Mouse (Mus musculus): ENCODE measurements around the gene Camta1. TPM values are rescaled to one million over a fixed set of nuclear protein-coding genes. Genes with fewer than 3 reads are reported as not detected.

Gene Camta1
- polyA plus RNA-seq, 1 experiment: 26.3 TPM

DNA sequence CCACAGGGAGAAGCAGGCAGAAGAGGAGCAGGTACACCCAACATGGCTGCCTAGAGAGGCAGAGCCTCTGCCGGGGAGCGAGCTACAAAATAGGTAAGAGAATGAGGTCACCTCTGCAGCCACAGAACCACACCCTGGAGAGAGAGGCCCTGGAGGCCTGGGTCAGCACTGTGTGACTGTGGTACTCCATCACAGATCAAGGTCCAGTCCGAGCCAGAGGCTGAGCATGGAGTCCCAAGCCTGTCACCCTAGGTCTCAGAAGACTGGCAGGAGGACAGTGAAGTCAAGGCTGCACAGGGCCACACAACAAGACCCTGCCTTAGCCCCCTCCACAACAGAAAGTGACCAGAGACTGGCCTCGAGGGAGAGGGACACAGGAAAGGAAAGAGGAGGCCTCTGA is 294.6 kb downstream of the Camta1 start:
- no peak overlapping the region for H3K27ac ChIP-seq (ENCODE audit: insufficient read depth, low read depth, low read length)
- no peaks in the 10 kb centered on the region for H3K4me1 ChIP-seq (ENCODE audit: control insufficient read depth, insufficient read depth, low read length)
- TF ChIP-seq POLR2A (IDR thresholded peaks at IDR 0.05; ENCODE audit: borderline replicate concordance, low read depth, low read length): no peak
- no peak for TF ChIP-seq CTCF (IDR thresholded peaks at IDR 0.05; ENCODE audit: low read depth, low read length)
- no peak overlapping the region for H3K4me3 ChIP-seq (ENCODE audit: insufficient read depth, low read length)

DNA sequence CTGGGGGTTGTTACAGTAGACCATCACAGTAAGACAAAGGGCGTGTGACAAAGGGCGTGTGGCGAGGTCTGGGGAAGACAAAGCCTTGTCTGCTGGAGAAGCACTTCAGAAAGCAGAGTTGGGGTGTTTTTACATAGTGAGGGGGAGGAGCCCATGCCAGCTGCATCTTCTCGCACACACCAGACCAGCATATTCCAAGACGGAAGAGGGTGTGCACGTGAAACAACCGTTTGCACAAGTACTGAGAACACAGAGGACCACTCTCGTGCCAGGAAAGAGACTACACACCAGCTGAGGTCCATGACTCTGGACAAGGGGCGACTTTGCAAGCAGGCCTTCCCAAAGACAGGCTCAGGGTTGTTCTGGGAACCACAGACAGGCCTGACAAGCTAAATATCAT is 306.2 kb downstream of the Camta1 start:
- Histone ChIP-seq H3K4me1 (ENCODE audit: control insufficient read depth, insufficient read depth, low read length) (no peaks in the 10 kb centered on the region), H3K27ac (ENCODE audit: insufficient read depth, low read depth, low read length) (no peak overlapping the region), H3K4me3 (ENCODE audit: insufficient read depth, low read length) (no peak overlapping the region)
- TF ChIP-seq POLR2A (IDR thresholded peaks at IDR 0.05; ENCODE audit: borderline replicate concordance, low read depth, low read length) (no peak), CTCF (IDR thresholded peaks at IDR 0.05; ENCODE audit: low read depth, low read length) (no peak)

DNA sequence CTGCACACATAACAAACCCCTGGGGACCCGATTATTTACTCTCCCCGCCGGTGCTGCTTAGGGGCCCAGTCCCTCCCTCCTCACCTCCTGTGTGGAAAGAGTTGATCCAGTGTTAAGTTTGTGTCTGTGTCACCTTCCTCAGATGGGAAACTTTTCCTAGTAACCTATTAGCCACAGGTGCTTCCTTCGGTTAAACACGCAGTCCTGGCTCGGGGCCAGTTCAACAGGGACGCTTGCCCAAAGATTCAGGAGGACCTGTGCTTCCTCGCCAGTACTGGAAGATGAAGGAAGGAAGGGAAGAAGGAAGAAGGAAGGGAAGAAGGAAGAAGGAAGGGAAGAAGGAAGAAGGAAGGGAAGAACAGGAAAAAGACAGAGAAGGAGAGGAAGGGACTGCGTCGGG is 312.2 kb downstream of the Camta1 start:
- no peak for TF ChIP-seq CTCF (IDR thresholded peaks at IDR 0.05; ENCODE audit: low read depth, low read length)
- TF ChIP-seq POLR2A (IDR thresholded peaks at IDR 0.05; ENCODE audit: borderline replicate concordance, low read depth, low read length): no peak
- H3K4me3 ChIP-seq (ENCODE audit: insufficient read depth, low read length): no peak overlapping the region

DNA sequence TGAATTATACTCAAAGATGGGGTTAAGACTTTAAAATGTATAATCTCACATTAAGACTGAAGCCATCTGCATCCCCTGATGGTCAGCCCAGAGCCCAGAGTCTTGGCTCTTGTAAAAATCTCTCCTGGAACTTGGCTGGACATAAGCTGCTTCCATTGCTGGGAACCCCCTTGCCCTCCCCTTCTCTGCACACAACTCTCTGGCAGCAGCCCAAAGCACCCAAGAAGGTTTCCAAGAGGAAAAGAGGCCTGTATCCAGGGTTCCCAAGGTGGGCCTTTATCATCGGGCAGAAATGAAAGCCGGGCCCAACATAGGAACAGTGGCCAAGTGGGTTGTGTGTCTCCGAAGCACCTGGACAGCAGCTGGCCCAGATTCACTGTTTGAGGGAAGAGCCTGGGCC is 316.2 kb downstream of the Camta1 start:
- TF ChIP-seq POLR2A (IDR thresholded peaks at IDR 0.05; ENCODE audit: borderline replicate concordance, low read depth, low read length) (no peak), CTCF (IDR thresholded peaks at IDR 0.05; ENCODE audit: low read depth, low read length) (no peak)
- no peak overlapping the region for H3K27ac ChIP-seq (ENCODE audit: insufficient read depth, low read depth, low read length)
- no peak overlapping the region for H3K4me3 ChIP-seq (ENCODE audit: insufficient read depth, low read length)
- H3K4me1 ChIP-seq (ENCODE audit: control insufficient read depth, insufficient read depth, low read length): no peaks in the 10 kb centered on the region

More for the DNA sequence above, 312.2 kb downstream of the Camta1 start:
- Histone ChIP-seq H3K27ac (ENCODE audit: insufficient read depth, low read depth, low read length) (no peak overlapping the region), H3K4me1 (ENCODE audit: control insufficient read depth, insufficient read depth, low read length) (no peaks in the 10 kb centered on the region)

DNA sequence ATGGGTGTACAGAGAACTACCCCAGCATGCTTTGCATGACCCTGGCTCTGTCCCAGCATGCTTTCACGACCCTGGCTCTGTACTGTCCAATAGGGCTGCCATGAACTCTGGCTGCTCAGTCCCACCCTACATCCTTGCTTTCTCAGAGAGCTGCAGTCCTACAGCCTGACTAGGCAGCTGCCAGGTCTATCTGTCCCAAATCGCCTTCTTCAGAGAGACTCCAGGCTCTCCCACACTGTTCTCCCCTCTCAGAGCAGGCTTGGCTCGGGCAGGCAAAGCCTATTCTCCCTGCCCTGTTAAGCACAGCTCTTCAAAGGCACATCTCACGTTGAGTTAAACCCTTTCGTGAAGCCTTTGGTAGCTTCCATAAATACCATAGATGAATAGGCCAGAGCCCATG is 317.5 kb downstream of the Camta1 start:
- H3K4me3 ChIP-seq (ENCODE audit: insufficient read depth, low read length): no peak overlapping the region
- no peaks in the 10 kb centered on the region for H3K4me1 ChIP-seq (ENCODE audit: control insufficient read depth, insufficient read depth, low read length)
- no peak overlapping the region for H3K27ac ChIP-seq (ENCODE audit: insufficient read depth, low read depth, low read length)
- no peak for TF ChIP-seq POLR2A (IDR thresholded peaks at IDR 0.05; ENCODE audit: borderline replicate concordance, low read depth, low read length)
- TF ChIP-seq CTCF (IDR thresholded peaks at IDR 0.05; ENCODE audit: low read depth, low read length): no peak

DNA sequence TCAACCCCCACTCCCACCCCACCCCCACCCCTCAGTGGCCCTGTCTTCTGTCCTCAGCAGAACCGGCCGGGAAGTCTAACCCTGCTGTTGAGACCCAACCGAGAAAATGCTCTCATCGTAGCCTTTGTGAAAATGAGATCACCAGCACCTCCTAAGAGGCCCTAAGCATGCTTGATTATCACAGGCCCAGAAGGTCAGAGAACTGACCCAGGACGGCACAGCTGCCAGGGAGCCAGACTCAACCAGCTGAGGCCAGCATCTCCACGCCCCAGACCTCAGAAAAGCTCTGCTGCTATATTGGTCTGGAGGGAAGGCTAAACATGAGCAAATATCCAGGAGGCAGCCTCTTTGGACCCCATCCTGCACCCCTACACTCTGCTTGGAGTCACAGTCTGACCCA is 321.1 kb downstream of the Camta1 start:
- Histone ChIP-seq H3K4me1 (ENCODE audit: control insufficient read depth, insufficient read depth, low read length) (no peaks in the 10 kb centered on the region), H3K4me3 (ENCODE audit: insufficient read depth, low read length) (no peak overlapping the region), H3K27ac (ENCODE audit: insufficient read depth, low read depth, low read length) (no peak overlapping the region)
- TF ChIP-seq POLR2A (IDR thresholded peaks at IDR 0.05; ENCODE audit: borderline replicate concordance, low read depth, low read length) (no peak), CTCF (IDR thresholded peaks at IDR 0.05; ENCODE audit: low read depth, low read length) (no peak)

DNA sequence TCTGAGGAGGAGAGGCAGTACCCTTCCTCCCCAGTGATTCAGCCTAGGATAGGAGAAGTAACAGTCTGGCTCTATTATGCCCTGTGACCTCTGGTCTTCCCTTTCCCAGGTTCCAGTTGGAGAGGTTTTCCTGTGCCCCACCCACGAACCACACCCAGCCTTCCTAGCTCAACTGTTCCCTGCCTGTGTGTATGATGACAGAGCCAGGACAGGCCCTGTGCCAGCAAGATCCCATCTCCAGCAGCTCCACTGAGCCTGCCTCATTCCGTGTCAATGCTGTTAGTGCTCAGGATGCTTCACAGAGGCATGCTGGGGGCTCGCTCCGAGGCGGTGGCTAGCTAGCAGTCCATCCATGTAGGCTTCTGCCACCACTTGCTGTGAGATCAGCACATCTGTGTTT is 321.8 kb downstream of the Camta1 start:
- Histone ChIP-seq H3K4me1 (ENCODE audit: control insufficient read depth, insufficient read depth, low read length) (no peaks in the 10 kb centered on the region), H3K27ac (ENCODE audit: insufficient read depth, low read depth, low read length) (no peak overlapping the region), H3K4me3 (ENCODE audit: insufficient read depth, low read length) (no peak overlapping the region)
- TF ChIP-seq CTCF (IDR thresholded peaks at IDR 0.05; ENCODE audit: low read depth, low read length): no peak
- TF ChIP-seq POLR2A (IDR thresholded peaks at IDR 0.05; ENCODE audit: borderline replicate concordance, low read depth, low read length): no peak

DNA sequence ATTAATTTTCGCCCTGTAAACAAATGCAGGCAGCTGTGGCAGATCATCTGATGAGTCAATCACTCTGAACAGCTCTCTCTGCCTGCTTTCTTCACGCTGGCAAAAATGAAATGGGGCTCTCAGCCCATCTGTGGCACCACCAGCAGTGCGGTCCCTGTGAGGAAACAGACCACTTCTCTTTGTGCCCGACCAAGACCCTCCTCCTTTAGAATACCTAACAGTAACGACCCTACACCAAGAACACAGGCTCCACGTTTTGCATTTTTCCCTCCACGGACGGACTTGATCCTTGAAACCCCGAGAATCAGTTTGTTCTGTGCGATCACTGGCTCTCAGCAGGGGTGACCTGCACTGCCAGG is 322.5 kb downstream of the Camta1 start:
- Histone ChIP-seq H3K27ac (ENCODE audit: insufficient read depth, low read depth, low read length) (no peak overlapping the region), H3K4me3 (ENCODE audit: insufficient read depth, low read length) (no peak overlapping the region), H3K4me1 (ENCODE audit: control insufficient read depth, insufficient read depth, low read length) (no peaks in the 10 kb centered on the region)
- TF ChIP-seq CTCF (IDR thresholded peaks at IDR 0.05; ENCODE audit: low read depth, low read length): no peak
- TF ChIP-seq POLR2A (IDR thresholded peaks at IDR 0.05; ENCODE audit: borderline replicate concordance, low read depth, low read length): no peak

DNA sequence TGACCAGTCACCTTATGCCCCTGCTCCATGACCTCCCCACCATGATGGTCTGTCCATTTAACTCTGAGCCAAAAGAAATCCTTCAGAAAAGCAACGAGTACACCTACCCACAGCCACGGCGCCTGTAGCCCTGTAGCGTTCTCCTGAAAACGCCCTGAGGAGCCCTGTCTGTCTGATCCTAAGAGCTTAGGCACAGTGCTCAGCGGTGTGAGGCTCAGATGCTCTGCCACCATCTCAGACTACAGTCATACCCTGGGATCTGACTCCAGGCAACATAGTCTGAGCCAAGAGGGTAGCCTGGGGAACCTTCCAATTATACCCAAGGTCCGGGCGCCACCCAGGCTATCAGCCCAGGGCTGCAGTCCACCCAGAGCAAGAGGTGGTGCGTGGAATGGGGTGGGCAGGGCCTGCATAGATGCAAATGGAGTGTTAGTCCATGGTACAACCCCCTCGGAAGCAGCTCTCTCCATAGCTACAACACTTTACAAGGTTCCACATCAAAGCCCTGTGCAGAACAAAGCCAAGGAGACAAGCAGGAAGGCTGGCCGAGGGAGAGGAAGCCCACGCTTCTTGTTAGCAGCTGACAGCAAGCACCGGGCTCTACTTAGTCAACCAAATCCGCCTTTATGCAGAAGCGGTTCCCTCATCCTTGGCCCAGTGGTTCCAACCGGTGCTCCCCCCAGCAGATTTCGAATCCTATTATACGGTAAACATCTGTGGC is 323.1 kb downstream of the Camta1 start:
- no peak overlapping the region for H3K27ac ChIP-seq (ENCODE audit: insufficient read depth, low read depth, low read length)
- H3K4me3 ChIP-seq (ENCODE audit: insufficient read depth, low read length): no peak overlapping the region
- TF ChIP-seq POLR2A (IDR thresholded peaks at IDR 0.05; ENCODE audit: borderline replicate concordance, low read depth, low read length): no peak
- TF ChIP-seq CTCF (IDR thresholded peaks at IDR 0.05; ENCODE audit: low read depth, low read length): no peak
- no peaks in the 10 kb centered on the region for H3K4me1 ChIP-seq (ENCODE audit: control insufficient read depth, insufficient read depth, low read length)

DNA sequence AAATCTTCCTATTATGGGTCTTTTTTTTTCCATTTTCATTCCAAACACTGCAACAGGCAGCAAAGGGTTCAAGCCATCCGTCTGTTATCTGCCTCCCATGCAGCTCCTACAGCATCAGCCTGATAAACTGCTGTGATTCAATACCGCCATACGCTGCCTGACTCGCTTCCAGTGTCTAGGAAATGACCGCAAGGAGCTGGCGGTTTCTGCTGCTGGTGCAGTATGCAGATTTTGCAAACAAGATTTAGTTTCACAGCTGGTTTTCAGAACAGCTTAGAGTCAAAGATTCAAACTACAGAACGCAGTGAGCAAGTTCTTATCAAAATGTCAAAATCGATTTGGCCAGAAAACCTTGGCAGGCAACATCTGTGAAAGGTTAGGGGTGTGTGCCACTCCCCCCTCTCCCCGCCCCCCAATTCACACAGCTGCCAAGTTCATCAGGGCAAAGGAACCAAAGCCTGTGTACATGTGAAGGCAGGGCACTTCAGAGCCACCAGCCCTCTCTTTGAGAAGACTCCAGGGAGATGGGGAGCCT is 325.7 kb downstream of the Camta1 start:
- no peak for TF ChIP-seq POLR2A (IDR thresholded peaks at IDR 0.05; ENCODE audit: borderline replicate concordance, low read depth, low read length)
- no peak for TF ChIP-seq CTCF (IDR thresholded peaks at IDR 0.05; ENCODE audit: low read depth, low read length)
- no peak overlapping the region for H3K4me3 ChIP-seq (ENCODE audit: insufficient read depth, low read length)
- no peak overlapping the region for H3K27ac ChIP-seq (ENCODE audit: insufficient read depth, low read depth, low read length)
- no peaks in the 10 kb centered on the region for H3K4me1 ChIP-seq (ENCODE audit: control insufficient read depth, insufficient read depth, low read length)

Data from bone marrow macrophage, adult 2 months (primary cell).